Mouse (Mus musculus) adrenal gland, adult 18-20 months (tissue): ENCODE data around the gene Sox30. TPM values are rescaled to one million over a fixed set of nuclear protein-coding genes. Genes with fewer than 3 reads are reported as not detected.
"Not testable (repeated sequence)": the region's sequence is repeated elsewhere in the genome, so short reads cannot be mapped to it uniquely, and the experiment has no call there.

Source experiments
- DNase-seq, 2 experiments: peaks; one replicate each; pipeline ENCODE4 v3.0.0; 2021 to 2022; ENCODE audit warnings: low spot score in 2 of 2
- total RNA-seq, 2 experiments: library from RNA; stranded (reverse); gene quantifications; 1 replicate in 1 of 2; 2 replicates in 1 of 2; pipeline ENCODE4 v1.2.3; 2021

The Sox30 gene
- total RNA-seq, 2 experiments from 2014 or later = 0.13 TPM; not detected in 1

- peak; percentile 63 to 71 for DNase-seq
Observed at GRCm38 (mm10) chr11:46016061-46016460, 36.0 kb downstream of the Sox30 start.

GRCm38 (mm10) chr11:46020246-46020645 is 40.1 kb downstream of the Sox30 start:
- no peak for DNase-seq

DNA sequence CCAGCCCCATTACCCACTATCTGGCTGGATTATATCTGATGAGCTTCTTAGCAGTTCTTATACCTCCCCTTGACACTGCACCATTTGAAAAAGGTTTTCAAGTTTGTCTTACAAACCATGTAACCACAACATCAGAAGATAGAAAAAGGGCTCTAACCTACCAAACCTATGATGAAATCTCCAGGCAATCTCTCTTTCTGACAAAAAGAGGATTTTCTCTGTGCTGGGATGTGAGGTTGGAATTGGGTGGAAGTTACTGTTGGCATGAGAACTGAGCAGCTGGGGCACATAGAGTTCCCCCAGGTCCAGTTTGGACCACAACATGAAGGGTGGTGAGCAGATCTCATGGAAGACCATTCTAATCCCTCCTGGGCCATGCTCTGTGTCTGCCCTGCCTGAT is 41.7 kb downstream of the Sox30 start:
- DNase-seq = no peak

DNA sequence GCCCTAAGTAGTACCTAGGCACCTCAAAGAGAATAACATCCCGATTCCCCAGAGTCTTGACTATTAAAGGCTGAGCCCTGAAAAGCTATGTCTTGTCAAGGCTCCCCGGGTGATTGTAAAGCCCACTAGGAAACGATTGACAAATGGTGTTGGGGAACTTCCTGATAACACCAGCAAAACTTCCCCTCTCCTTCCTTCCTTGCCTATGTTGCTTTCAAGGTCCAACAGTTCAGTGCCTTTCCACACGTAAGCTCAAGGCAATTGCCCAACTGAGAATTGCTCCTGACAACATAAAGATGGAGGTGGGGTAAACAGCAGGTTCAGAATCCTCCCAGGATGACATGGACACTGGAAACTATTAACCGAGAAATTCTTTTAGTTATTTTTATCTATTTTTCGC is 42.9 kb downstream of the Sox30 start:
- DNase-seq = no peak

DNA sequence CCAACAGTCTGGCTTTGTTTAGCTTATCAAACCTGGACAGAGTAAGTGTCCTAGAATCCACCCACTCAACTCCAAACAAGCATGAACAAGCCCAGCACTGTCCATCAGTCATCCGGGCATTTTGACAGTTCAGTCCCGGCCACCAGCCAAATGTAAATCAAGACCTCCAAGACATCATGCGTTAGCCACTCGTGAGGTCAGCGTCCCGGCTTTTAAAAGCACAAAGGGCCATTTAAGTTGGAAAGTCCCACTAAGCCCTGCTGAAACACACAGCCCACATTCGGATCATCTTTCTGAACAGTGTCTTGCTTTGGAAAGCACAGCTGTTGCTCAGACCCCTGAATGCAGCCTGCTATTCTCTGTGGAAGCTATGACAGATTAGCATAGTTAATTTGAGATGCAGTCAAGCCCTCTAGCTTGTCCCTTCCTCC is 45.9 kb downstream of the Sox30 start:
- DNase-seq = no peak

DNA sequence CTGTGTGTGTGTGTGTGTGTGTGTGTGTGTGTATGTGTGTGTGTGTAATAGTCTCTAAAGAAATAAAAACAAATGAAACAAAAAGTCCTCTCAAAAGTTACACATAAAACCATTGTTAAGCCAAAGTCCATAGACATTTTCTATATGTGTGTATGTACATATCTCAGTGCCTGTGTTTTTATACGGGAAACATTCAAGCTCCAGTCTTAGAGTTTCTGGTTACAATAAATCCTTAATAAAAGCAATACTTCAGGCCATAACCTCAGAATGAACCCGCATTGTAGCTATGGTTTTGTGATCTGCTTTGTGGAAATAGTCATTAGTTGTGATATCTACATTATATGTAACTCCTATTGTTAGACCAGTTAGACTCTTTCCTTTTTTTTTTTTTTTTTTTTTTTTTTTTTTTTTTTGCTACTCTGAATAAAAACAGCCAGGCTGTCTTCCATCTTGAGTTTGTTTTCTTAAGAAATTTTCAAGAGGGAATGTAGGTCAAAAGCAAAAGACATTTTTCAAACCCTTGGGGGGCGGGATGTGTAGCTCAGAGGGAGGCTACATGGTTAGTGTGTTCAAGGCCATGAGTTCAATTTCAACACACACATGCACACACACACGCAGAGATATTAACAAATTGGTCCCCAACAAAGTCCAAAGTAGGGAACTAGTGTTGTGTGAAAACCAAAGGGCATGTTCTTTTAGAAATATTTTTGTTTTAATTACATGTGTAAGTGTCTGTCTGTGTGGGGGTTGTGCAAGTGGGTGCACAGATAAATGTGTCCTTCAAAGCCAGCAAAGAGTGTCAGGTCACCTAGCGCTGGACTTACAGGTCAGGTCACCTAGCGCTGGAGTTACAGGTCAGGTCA is 48.1 kb downstream of the Sox30 start:
- DNase-seq = no peak

DNA sequence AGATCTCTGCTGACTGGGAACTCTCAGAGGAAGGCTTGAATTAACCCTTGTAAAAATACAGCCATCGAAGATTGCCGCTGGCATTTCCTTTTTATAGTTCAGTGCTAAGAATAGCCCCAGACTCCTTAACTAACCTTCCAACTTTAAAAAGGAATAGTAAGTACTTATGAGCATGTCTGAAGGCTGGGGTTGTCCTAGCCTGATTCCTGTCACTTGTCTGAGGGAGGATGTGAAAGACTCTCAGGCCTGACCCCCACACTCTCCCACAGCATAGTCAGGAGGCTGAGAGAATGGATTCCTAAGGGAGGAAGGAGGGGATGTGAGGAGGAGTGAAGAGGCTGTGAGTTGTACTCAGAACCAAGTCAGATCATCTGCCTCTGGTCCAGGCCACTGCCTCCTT is 49.4 kb downstream of the Sox30 start:
- no peak for DNase-seq

- no peak for DNase-seq
Observed at GRCm38 (mm10) chr11:46030026-46030425, 49.9 kb downstream of the Sox30 start.

DNA sequence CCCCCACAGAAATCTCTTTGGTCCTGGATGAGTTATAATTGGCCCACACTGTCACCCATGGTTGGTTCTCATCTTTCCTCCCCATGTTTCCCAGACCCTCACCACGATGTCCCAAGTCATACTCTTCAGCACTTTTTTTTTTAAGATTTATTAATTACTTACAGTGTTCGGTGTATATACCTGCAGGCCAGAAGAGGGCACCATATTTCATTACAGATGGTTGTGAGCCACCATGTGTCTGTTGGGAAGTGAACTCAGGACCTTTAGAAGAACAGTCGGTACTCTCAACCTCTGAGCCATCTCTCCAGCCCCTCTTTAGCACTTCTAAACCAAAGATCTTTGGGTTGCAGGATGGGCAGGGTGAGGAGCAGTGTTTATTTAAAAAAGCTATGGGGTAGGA is 51.4 kb downstream of the Sox30 start:
- no peak for DNase-seq

DNA sequence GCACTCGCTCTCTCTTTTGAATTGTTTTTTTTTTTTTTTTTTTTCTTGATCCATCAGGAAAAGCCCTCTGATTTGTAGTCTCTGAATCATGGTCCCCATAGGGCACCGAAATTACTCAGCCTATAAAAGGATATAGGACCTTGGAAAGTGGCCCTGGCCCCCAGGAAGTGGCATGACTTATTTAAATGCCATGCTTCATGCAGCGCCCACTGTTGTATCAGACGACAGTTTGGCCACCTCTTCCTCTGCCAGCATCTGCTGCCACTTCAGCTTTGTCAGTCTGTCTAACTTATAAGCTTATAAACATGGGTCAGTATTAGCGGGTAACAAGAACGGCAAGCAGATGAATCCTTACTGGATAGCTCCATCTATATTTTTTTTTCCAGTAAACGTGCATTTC is 52.8 kb downstream of the Sox30 start:
- DNase-seq = no peak

DNA sequence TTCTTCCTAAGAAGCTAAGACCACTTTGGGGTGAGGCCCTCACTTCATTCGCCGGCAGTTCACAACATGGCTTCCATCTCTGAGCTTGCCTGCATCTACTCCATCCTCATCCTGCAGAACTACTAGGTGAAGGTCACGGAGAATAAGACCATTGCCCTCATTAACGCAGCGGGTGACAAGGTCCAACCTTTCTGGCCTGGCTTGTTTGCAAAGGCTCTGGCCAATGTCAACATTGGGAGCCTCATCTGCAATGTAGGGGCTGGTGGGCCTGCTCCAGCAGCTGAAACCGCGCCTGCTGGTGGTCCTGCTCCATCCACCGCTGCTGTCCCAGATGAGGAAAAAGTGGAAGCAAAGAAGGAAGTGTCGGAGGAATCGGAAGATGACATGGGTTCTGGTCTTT is 56.3 kb downstream of the Sox30 start:
- DNase-seq = no peak

- no peak for DNase-seq
Observed at GRCm38 (mm10) chr11:46038901-46039300, 58.8 kb downstream of the Sox30 start.

GRCm38 (mm10) chr11:46039335-46039734 is 59.2 kb downstream of the Sox30 start:
- DNase-seq = peak in 1 of 2 experiments; percentile 31

DNA sequence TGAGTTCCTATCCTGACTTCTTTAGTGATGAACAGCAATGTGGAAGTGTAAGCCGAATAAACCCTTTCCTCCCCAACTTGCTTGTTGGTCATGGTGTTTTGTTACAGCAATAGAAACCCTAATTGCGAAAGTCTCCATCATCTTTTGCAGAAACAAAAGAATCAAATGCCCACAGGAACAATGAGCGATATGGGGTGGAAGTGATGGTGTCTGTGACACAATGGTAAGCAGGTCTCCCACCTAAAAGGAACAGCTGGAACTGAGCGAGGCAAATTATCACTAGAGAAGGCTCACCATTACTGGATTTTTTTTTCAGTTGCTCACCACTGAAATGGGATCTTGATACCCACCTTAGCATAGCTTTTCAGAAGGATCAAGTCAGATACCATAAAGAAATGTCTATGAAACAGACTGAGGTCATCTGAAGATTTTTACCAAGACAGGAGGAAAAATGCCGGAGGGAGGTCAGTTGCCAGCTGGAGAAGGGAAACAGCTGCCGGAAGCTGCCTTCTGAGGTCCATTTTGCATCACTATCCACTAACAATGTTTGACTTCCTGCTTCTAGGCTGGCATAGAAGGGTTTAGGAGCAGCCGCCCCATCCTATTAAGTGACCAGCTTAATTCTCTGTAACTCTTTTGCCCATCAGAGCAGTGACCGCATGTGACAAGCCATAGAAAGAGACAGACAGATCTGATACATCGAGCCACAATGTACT is 60.9 kb downstream of the Sox30 start:
- no peak for DNase-seq

DNA sequence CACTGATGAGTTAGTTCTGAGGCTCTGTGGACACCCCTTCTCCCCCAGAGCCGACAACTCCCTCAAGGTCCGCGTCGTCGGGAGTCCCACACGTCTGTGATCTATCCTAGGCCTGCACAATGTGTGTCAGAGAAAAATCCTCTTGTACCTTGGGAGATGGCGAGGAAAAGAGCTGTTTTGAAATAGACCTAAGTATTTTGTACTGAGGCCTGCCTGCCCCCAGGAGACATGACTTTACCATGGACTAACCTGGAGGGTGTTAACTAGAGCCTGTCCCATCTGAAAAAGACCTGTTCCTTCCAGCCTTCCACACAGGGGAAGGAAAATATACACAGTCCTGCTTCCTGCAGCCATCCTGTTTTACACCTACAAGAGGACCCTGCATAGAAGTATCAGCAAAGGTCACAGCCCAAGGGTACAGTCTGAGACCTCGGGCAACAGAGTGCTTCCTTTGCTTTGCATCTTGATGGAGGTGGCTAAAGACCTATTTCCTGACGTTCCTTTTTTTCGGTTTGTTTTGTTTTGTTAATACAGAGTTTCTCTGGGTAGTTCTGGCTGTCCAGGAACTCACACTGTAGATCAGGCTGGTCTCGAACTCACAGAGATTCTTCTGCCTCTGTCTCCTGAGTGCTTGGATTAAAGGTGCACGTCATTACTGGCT is 61.6 kb downstream of the Sox30 start:
- DNase-seq = no peak

DNA sequence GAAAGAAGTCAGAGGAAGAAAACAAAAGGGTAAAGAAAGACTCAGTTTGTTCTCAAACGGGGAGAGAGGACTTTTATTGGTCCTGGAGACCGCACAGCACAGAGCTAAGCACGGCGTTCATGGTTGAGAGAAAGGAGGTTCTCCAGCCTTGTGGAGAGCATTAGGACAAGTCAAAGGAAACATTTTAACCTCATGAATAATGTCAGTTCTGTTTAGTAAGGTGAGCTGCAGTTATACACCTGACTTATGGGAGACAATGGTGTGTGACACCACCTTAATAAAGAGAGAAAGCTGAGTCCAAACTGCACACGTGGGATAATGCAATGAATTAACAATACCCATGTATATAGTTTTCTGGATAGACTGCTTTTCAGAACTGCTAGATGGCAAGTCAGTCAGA is 64.7 kb downstream of the Sox30 start:
- no peak for DNase-seq

DNA sequence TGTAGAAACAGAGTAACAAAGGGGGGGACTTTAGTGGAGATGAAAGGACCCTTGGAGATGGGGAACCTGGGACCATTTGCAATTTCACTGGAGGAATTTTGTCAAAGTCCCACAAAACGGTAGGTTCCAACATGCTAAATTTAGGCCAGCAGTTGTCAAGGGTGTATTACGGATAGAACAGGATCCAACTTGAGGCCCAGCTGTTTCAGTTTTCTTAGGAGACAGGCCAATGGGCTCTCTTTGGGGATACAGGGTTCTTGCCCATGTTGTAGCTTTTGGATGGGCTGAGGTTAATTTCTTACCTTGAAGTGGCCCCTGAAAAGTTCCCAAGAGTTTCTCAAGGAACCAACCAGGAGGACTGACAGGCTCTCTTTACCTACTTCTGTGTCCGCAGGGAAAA is 67.2 kb downstream of the Sox30 start:
- DNase-seq = no peak

DNA sequence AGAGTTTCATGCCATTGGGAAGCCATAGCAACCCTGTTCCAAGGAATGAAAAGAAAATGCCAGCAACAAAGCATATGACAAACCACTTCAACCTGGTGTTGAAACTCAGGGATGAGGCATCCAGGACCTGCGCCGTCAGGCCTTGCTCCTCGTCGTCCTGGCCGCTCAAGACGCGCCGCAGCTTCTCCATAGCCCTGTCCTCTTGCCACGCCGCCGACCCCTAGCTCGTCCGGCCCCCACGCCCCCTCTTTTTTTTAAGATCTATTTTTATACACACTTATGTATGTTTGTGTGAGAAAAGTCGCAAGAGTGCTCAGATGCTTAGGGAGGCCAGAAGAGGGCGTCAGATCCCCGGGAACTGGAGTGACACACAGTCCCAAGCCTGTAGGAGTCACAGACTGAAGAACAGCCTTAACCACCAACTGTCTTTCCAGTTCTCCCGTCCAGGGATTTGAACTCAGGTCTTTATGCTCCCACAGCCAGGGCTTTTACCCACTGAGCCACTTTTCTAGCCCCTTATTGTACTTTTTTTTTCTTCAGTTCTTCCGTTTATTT is 72.1 kb downstream of the Sox30 start, which contains the start of gene Gm12166:
TSS of gene Gm12166 (minus strand) at position 217 of the 555 bp plus-strand sequence.
- DNase-seq = peak; percentile 53 to 67

- DNase-seq = not testable (repeated sequence)
Observed at GRCm38 (mm10) chr11:46053457-46053856, 73.3 kb downstream of the Sox30 start.

DNA sequence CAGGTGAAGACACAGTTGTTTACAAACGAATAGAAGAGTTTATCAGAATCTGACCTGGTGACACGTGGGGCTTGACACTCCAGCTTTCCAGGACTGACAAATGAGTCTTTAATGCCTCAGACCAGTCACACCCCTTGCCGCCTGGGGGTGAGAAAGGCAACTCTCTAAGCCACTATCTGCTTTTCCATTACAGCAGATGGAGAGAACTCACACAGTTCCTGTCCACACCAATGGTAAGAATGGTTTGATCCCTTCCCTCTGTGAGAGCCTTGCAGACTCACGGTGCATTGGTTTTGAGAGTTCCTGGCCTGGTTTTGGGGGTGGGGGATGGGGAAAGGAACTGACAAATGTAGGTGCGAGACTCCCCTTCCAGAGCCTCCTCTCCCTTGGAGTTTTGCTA is 74.2 kb downstream of the Sox30 start:
- no peak for DNase-seq
